Mouse (Mus musculus) hindbrain, postnatal 0 days (tissue): ENCODE data around the gene Mlx. TPM values are rescaled to one million over a fixed set of nuclear protein-coding genes. Genes with fewer than 3 reads are reported as not detected.
A peak's percentile ranks its signal among the peaks of the same experiment; 100 is the strongest.

Experiments used
- ATAC-seq: fragments of 200-750 bp; cut with Nextera tagmentation; 2 replicates; pipeline ENCODE4 v1.8.0; 2017; ENCODE audit warnings: mild to moderate bottlenecking, moderate TSS enrichment, moderate library complexity
- DNase-seq: peaks from one replicate; pipeline ENCODE4 v3.0.0-alpha.2; 2015; ENCODE audit warnings: low spot score
- H3K27ac ChIP-seq: fragments of 300-500 bp; sonication (generic); 2 replicates; pipeline ENCODE4 v1.5.1; 2014; ENCODE audit warnings: mild to moderate bottlenecking
- H3K27me3 ChIP-seq: fragments of 300-500 bp; sonication (generic); 2 replicates; pipeline ENCODE4 v1.6.1; 2014; ENCODE audit warnings: low read length, mixed read lengths; ENCODE audit not compliant: insufficient read depth
- H3K36me3 ChIP-seq: fragments of 300-500 bp; sonication (generic); 2 replicates; pipeline ENCODE4 v1.6.1; 2014; ENCODE audit warnings: low read length, mixed read lengths; ENCODE audit not compliant: insufficient read depth
- H3K4me1 ChIP-seq: fragments of 300-500 bp; sonication (generic); 2 replicates; pipeline ENCODE4 v1.6.1; 2014; ENCODE audit warnings: antibody characterized with exemption, low read length, mixed read lengths; ENCODE audit not compliant: insufficient read depth
- H3K4me2 ChIP-seq: fragments of 300-500 bp; sonication (generic); 2 replicates; pipeline ENCODE4 v1.6.1; 2014; ENCODE audit warnings: low read depth, mild to moderate bottlenecking, low read length, moderate library complexity, mixed read lengths
- H3K4me3 ChIP-seq: fragments of 300-500 bp; sonication (generic); 2 replicates; pipeline ENCODE4 v1.5.1; 2014; ENCODE audit warnings: low read length
- H3K9ac ChIP-seq: fragments of 300-500 bp; sonication (generic); replicated peaks from 2 replicates; pipeline ENCODE4 v1.6.1; 2014; ENCODE audit warnings: mild to moderate bottlenecking, low read length, moderate library complexity, mixed read lengths
- H3K9me3 ChIP-seq: fragments of 300-500 bp; sonication (generic); 2 replicates; pipeline ENCODE4 v1.6.1; 2016; ENCODE audit warnings: low read length, mixed read lengths
- CTCF ChIP-seq: IDR thresholded peaks from 2 replicates; pipeline ENCODE4 v1.5.1; 2016; ENCODE audit warnings: antibody characterized with exemption, control low read depth, low read depth
- WGBS: fragments of 180-500 bp; shearing (Covaris S2); extraction: QIAGEN DNeasy Blood & Tissue Kit; methylation state at CpG from one replicate; pipeline ENCODE4 v1.1.7; 2014; 5-methylcytosine and 5-hydroxymethylcytosine counted together
- polyA plus RNA-seq: library from polyadenylated mRNA; unstranded; fragments of >200 nt; fragmentation: Nextera tagmentation; extraction: Ambion mirVana; gene quantifications from 2 replicates; pipeline ENCODE4 v1.2.1, GENCODE M21; 2015
- total RNA-seq: library from RNA; depleted of rRNA; stranded (reverse); fragments of >200 nt; gene quantifications from 2 replicates; pipeline ENCODE4 v1.2.3, GENCODE M21; 2014

The Mlx gene
- total and polyA plus RNA-seq, 2 experiments from 2014 or later, result 42.2 to 58.3 TPM

GRCm38 (mm10) chr11:101094930-101095313 is 7.8 kb downstream of the Mlx start:
- under 1% methylated on average over 18 of the region's 18 CpGs for WGBS
- 0 out of 2 replicates have a peak overlapping the region, but pooled peaks have one; percentile 91 for H3K27ac ChIP-seq
- DNase-seq, result peak; percentile 11

GRCm38 (mm10) chr11:101095314-101096024 is 8.4 kb downstream of the Mlx start, which contains the start of gene Psmc3ip:
TSS of gene Psmc3ip (minus strand) at chr11:101095436.
- Histone ChIP-seq H3K4me1 (peaks cover 2% of the 10 kb centered on the region; the same call in 1 of the 2 replicates), H3K27ac (peak within 1 kb of the TSS; percentile 91), H3K4me3 (peak within 1 kb of the TSS; percentile 62), H3K27me3 (no peaks in the 10 kb centered on the region), H3K9me3 (no peaks in the 10 kb centered on the region), H3K9ac (peak within 1 kb of the TSS; percentile 64), H3K4me2 (peak within 1 kb of the TSS; percentile 88), H3K36me3 (peaks cover 70% of the 10 kb centered on the region)
- peak; percentile 97 for DNase-seq
- peak; percentile 84 for TF ChIP-seq CTCF
- peak; percentile 97 for ATAC-seq
- under 1% methylated on average over 43 of the region's 43 CpGs for WGBS

More at GRCm38 (mm10) chr11:101094930-101095313, 7.8 kb downstream of the Mlx start:
- TF ChIP-seq CTCF, result no peak
- H3K9ac ChIP-seq, result peak overlapping the region; percentile 64
- H3K27me3 ChIP-seq, result no peaks in the 10 kb centered on the region
- peaks cover 70% of the 10 kb centered on the region for H3K36me3 ChIP-seq
- peak overlapping the region; percentile 88 for H3K4me2 ChIP-seq
- no peaks in the 10 kb centered on the region for H3K9me3 ChIP-seq
- H3K4me1 ChIP-seq, result peaks cover 2% of the 10 kb centered on the region; the same call in 1 of the 2 replicates
- ATAC-seq, result no peak; the same call in 1 of the 2 replicates
- H3K4me3 ChIP-seq, result peak overlapping the region; percentile 62

GRCm38 (mm10) chr11:101098231-101098630 is 11.2 kb downstream of the Mlx start:
- TF ChIP-seq CTCF, result no peak
- ATAC-seq, result no peak
- no peak overlapping the region for H3K27ac ChIP-seq

GRCm38 (mm10) chr11:101103011-101103410 is 15.9 kb downstream of the Mlx start:
- Histone ChIP-seq H3K36me3 (peaks cover 48% of the 10 kb centered on the region), H3K4me3 (no peak overlapping the region), H3K4me2 (no peak overlapping the region), H3K9me3 (no peaks in the 10 kb centered on the region), H3K27ac (no peak overlapping the region), H3K4me1 (no peaks in the 10 kb centered on the region), H3K9ac (no peak overlapping the region), H3K27me3 (no peaks in the 10 kb centered on the region)
- ATAC-seq (no peak), DNase-seq (no peak)
- 93% methylated on average over 5 of the region's 5 CpGs for WGBS
- TF ChIP-seq CTCF, result no peak

More at GRCm38 (mm10) chr11:101098231-101098630, 11.2 kb downstream of the Mlx start:
- H3K9ac ChIP-seq, result no peak overlapping the region
- no peak overlapping the region for H3K4me2 ChIP-seq
- 94% methylated on average over 8 of the region's 8 CpGs for WGBS
- H3K36me3 ChIP-seq, result peaks cover 60% of the 10 kb centered on the region
- DNase-seq, result no peak
- H3K4me1 ChIP-seq, result peaks cover 2% of the 10 kb centered on the region; the same call in 1 of the 2 replicates
- H3K27me3 ChIP-seq, result no peaks in the 10 kb centered on the region
- H3K9me3 ChIP-seq, result no peaks in the 10 kb centered on the region
- H3K4me3 ChIP-seq, result no peak overlapping the region

GRCm38 (mm10) chr11:101109351-101109750 is 22.3 kb downstream of the Mlx start:
- Histone ChIP-seq H3K9ac (no peak overlapping the region), H3K9me3 (no peaks in the 10 kb centered on the region), H3K4me3 (no peak overlapping the region), H3K4me2 (no peak overlapping the region), H3K27ac (no peak overlapping the region), H3K27me3 (no peaks in the 10 kb centered on the region), H3K36me3 (peaks cover 7% of the 10 kb centered on the region; the same call in 1 of the 2 replicates), H3K4me1 (no peaks in the 10 kb centered on the region)
- ATAC-seq, result no peak
- no peak for TF ChIP-seq CTCF
- 53% methylated on average over 4 of the region's 4 CpGs for WGBS
- no peak for DNase-seq

GRCm38 (mm10) chr11:101110708-101111107 is 23.6 kb downstream of the Mlx start:
- ATAC-seq (no peak), DNase-seq (no peak)
- no peak overlapping the region for H3K4me3 ChIP-seq
- H3K27me3 ChIP-seq, result no peaks in the 10 kb centered on the region
- no peak overlapping the region for H3K9ac ChIP-seq
- H3K27ac ChIP-seq, result no peak overlapping the region
- no peak overlapping the region for H3K4me2 ChIP-seq
- 68% methylated on average over 5 of the region's 5 CpGs for whole genome bisulfite sequencing
- peaks cover 2% of the 10 kb centered on the region; the same call in 1 of the 2 replicates for H3K36me3 ChIP-seq
- no peaks in the 10 kb centered on the region for H3K9me3 ChIP-seq
- no peak for TF ChIP-seq CTCF
- H3K4me1 ChIP-seq, result no peaks in the 10 kb centered on the region

GRCm38 (mm10) chr11:101111178-101111577 is 24.1 kb downstream of the Mlx start:
- Histone ChIP-seq H3K9me3 (no peaks in the 10 kb centered on the region), H3K4me1 (no peaks in the 10 kb centered on the region), H3K4me2 (no peak overlapping the region), H3K9ac (no peak overlapping the region), H3K36me3 (no peaks in the 10 kb centered on the region), H3K27ac (no peak overlapping the region), H3K27me3 (no peaks in the 10 kb centered on the region), H3K4me3 (no peak overlapping the region)
- DNase-seq (no peak), ATAC-seq (no peak)
- no peak for TF ChIP-seq CTCF
- WGBS, result 91% methylated on average over 4 of the region's 4 CpGs
